Mouse (Mus musculus): ENCODE measurements around the gene Ufm1.

Gene Ufm1

GRCm38 (mm10) chr3:53863383-53864220 is at the start of gene Ufm1:
Gene Ufm1, minus strand, starts transcription at chr3:53863830.
- in situ Hi-C loops (cut with MboI, MseI) = loop anchor here (10.0 to 25.0 kb wide), 2 partner anchors 399 to 824 kb away; partner anchors contain the start of genes Nhlrc3, Proser1 and Supt20

- in situ Hi-C loops (cut with MboI, MseI) = no loop called here
Observed at GRCm38 (mm10) chr3:53890619-53891540, 27.2 kb upstream of the Ufm1 start.

- in situ Hi-C loops (cut with MboI, MseI) = loop anchor here (25.0 kb wide), 1 partner anchor 816 kb away; the partner anchor contains the start of gene Supt20
Observed at GRCm38 (mm10) chr3:53871596-53871995, 8.0 kb upstream of the Ufm1 start.

- in situ Hi-C loops (cut with MboI, MseI) = loop anchor here (25.0 kb wide), 1 partner anchor 817 kb away; the partner anchor contains the start of gene Supt20
Observed at GRCm38 (mm10) chr3:53870482-53870881, 6.9 kb upstream of the Ufm1 start.

GRCm38 (mm10) chr3:53869263-53869662 is 5.6 kb upstream of the Ufm1 start:
- in situ Hi-C loops (cut with MboI, MseI) = loop anchor here (10.0 to 25.0 kb wide), 2 partner anchors 404 to 818 kb away; partner anchors contain the start of genes Nhlrc3, Proser1 and Supt20

GRCm38 (mm10) chr3:53868212-53868611 is 4.6 kb upstream of the Ufm1 start:
- in situ Hi-C loops (cut with MboI, MseI) = loop anchor here (10.0 to 25.0 kb wide), 2 partner anchors 403 to 819 kb away; partner anchors contain the start of genes Nhlrc3, Proser1 and Supt20

GRCm38 (mm10) chr3:53854831-53855230 is 8.8 kb downstream of the Ufm1 start:
- in situ Hi-C loops (cut with MboI, MseI) = loop anchor here (25.0 kb wide), 1 partner anchor 832 kb away; the partner anchor contains the start of gene Supt20

GRCm38 (mm10) chr3:53854261-53854660 is 9.4 kb downstream of the Ufm1 start:
- in situ Hi-C loops (cut with MboI, MseI) = loop anchor here (25.0 kb wide), 1 partner anchor 833 kb away; the partner anchor contains the start of gene Supt20

GRCm38 (mm10) chr3:53848262-53848661 is 15.4 kb downstream of the Ufm1 start:
- in situ Hi-C loops (cut with MboI, MseI) = no loop called here

- in situ Hi-C loops (cut with MboI, MseI) = no loop called here
Observed at GRCm38 (mm10) chr3:53847726-53848125, 15.9 kb downstream of the Ufm1 start.

- in situ Hi-C loops (cut with MboI, MseI) = no loop called here
Observed at GRCm38 (mm10) chr3:53846206-53846928, 17.3 kb downstream of the Ufm1 start.

- in situ Hi-C loops (cut with MboI, MseI) = no loop called here
Observed at GRCm38 (mm10) chr3:53844786-53845185, 18.8 kb downstream of the Ufm1 start, which contains the start of gene Gm10985. Gene Gm10985, plus strand, starts transcription at chr3:53845086.

- in situ Hi-C loops (cut with MboI, MseI) = no loop called here
Observed at GRCm38 (mm10) chr3:53834238-53834637, 29.4 kb downstream of the Ufm1 start.

GRCm38 (mm10) chr3:53813421-53813977 is 50.1 kb downstream of the Ufm1 start:
- in situ Hi-C loops (cut with MboI, MseI) = no loop called here

Measured in regulatory T cell (primary cell).